Mouse (Mus musculus) stomach, embryonic 15.5 days (tissue): ENCODE results near the gene Napb. TPM values are rescaled to one million over a fixed set of nuclear protein-coding genes. Genes with fewer than 3 reads are reported as not detected.

Experiments
- ATAC-seq: fragments of 200-750 bp; cut with Nextera tagmentation; 2 replicates; pipeline ENCODE4 v1.8.0; 2017; ENCODE audit warnings: low read depth, moderate number of reproducible peaks, moderate TSS enrichment; ENCODE audit not compliant: insufficient read depth, low FRiP score
- H3K27ac ChIP-seq: fragments of 300-500 bp; sonication (generic); 2 replicates; pipeline ENCODE4 v1.5.1; 2015; ENCODE audit warnings: mild to moderate bottlenecking, inconsistent platforms
- H3K27me3 ChIP-seq: fragments of 300-500 bp; sonication (generic); replicated peaks from 2 replicates; pipeline ENCODE4 v1.6.1; 2015; ENCODE audit warnings: inconsistent platforms
- H3K36me3 ChIP-seq: fragments of 300-500 bp; sonication (generic); 2 replicates; pipeline ENCODE4 v1.6.1; 2015; ENCODE audit warnings: inconsistent platforms
- H3K4me1 ChIP-seq: fragments of 300-500 bp; sonication (generic); 2 replicates; pipeline ENCODE4 v1.6.1; 2015; ENCODE audit warnings: inconsistent platforms
- H3K4me2 ChIP-seq: fragments of 300-500 bp; sonication (generic); 2 replicates; pipeline ENCODE4 v1.6.1; 2015; ENCODE audit warnings: mild to moderate bottlenecking, inconsistent platforms
- H3K4me3 ChIP-seq: fragments of 300-500 bp; sonication (generic); replicated peaks from 2 replicates; pipeline ENCODE4 v1.5.1; 2015; ENCODE audit warnings: inconsistent platforms
- H3K9ac ChIP-seq: fragments of 300-500 bp; sonication (generic); 2 replicates; pipeline ENCODE4 v1.6.1; 2015; ENCODE audit warnings: inconsistent platforms
- H3K9me3 ChIP-seq: fragments of 300-500 bp; sonication (generic); 2 replicates; pipeline ENCODE4 v1.6.1; 2016; ENCODE audit warnings: inconsistent platforms
- WGBS: fragments of 180-500 bp; shearing (Covaris S2); methylation state at CpG from one replicate; pipeline ENCODE4 v1.1.7; 2015; 5-methylcytosine and 5-hydroxymethylcytosine counted together
- polyA plus RNA-seq: library from polyadenylated mRNA; unstranded; fragments of >200 nt; fragmentation: Nextera tagmentation; extraction: Ambion mirVana; gene quantifications from 2 replicates; pipeline ENCODE4 v1.2.1, GENCODE M21; 2015

Gene Napb
- polyA plus RNA-seq, 1 experiment from 2014 or later = 4.5 TPM

DNA sequence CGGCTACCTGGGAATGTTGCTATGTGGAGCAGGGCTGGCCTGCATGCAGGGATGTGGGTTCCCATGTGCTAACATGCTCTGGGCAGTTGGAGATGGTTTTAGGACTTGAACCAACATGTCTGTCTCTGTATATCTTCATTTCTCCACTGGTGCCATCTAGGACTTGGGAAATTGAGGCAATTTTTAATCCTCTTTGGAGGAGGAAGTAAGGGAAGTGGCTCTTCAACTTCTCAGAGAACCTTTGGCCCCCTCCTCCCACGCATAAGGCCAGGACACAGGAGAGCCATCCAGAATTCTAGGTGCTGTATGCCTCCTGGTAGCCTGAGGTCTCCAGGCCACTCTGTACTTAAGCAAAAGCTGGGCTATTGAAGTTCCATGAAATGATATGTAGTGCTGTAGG, 47.3 kb downstream of the Napb start:
- WGBS = 91% methylated on average over 2 of the region's 2 CpGs
- ATAC-seq = no peak
- Histone ChIP-seq H3K36me3 (peaks cover 35% of the 10 kb centered on the region), H3K9me3 (no peaks in the 10 kb centered on the region), H3K4me2 (no peak overlapping the region), H3K4me3 (no peak overlapping the region), H3K27ac (no peak overlapping the region), H3K27me3 (no peaks in the 10 kb centered on the region), H3K9ac (no peak overlapping the region), H3K4me1 (peaks cover 8% of the 10 kb centered on the region)

DNA sequence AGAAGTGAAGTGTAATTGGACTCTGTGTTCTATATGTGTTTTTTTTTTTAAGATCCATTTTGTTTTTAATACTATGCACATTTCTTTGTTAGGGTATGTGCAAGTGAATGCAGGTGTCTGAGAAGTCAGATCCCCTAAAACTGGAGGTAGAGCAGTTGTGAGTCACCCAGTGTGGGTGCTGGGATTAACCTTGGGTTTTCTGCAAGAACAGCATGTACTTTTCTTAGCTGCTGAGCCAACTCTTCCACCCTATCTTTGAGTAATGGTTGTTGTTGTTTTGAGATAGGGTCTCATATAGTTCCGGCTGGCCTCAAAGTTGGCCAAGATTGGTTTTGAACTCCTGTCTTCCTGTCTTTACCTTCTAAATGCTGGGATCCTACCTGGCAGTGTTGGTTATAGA, 49.2 kb downstream of the Napb start:
- Histone ChIP-seq H3K27ac (no peak overlapping the region), H3K9me3 (no peaks in the 10 kb centered on the region)

DNA sequence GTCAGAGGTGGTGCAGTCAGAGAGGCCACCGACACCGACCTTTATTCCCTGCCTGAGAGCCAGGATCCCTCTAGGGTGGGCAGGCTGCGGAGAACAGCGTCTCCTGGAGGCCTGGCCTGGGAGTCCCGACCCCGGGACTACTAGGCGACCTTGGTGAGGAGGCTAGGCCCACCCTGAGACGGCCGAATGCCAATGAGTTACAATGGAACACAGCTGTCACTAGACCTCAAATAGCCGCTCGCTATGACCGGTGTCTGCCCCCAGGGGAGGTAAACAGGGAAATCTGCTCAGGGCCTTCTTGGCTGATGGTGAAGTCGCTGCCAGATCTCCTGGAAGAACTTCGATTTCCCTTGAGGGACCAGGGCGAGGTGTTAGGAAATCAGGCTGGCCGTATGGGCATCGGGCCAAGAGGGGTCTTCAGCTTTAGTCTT, 50.8 kb downstream of the Napb start:
- Histone ChIP-seq H3K27ac (peak overlapping the region; percentile 78), H3K9me3 (no peaks in the 10 kb centered on the region), H3K4me3 (peak overlapping the region; percentile 68), H3K4me1 (peaks cover 22% of the 10 kb centered on the region), H3K36me3 (peaks cover 23% of the 10 kb centered on the region), H3K27me3 (no peaks in the 10 kb centered on the region), H3K4me2 (peak overlapping the region; percentile 80), H3K9ac (peak overlapping the region; percentile 65; the same call in 1 of the 2 replicates)
- ATAC-seq = peak; percentile 35
- WGBS = 5% methylated on average over 17 of the region's 17 CpGs

More for the DNA sequence above, 49.2 kb downstream of the Napb start:
- H3K4me2 ChIP-seq = no peak overlapping the region
- H3K27me3 ChIP-seq = no peaks in the 10 kb centered on the region
- no peak for ATAC-seq
- peaks cover 18% of the 10 kb centered on the region for H3K4me1 ChIP-seq
- H3K4me3 ChIP-seq = no peak overlapping the region
- peaks cover 24% of the 10 kb centered on the region for H3K36me3 ChIP-seq
- no peak overlapping the region for H3K9ac ChIP-seq
- 89% methylated on average over 1 of the region's 1 CpGs for WGBS

DNA sequence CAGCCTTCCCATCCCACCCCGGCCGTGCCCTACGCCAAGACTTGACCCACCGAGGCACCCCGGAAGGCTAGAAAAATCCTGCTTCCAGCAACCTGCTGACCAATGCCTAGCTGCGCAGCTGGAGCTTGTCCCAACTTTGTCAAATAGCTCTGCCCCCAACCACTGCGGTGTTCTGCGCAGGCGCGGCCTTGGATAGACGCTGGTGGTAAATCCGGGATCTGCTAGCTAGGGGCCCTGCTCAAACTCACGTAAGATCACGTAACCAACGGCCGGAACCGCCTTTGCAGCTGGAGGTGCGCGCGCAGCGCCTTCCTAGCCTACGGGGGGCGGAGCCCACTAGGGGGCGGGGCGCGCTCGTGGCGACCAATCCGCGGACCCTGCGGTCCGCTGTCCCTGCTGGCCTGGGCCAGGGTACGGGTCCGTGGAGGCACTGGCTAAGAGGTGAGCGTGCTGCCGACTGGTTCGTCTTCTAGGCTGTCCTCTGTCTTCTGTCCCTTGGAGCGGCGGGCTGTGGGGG, 51.4 kb downstream of the Napb start, which contains the start of gene Gzf1:
Gzf1 (plus strand) TSS at position 249 of the 517 bp plus-strand sequence.
- ATAC-seq = peak; percentile 95
- H3K27ac ChIP-seq = peak within 1 kb of the TSS; percentile 90
- peak within 1 kb of the TSS; percentile 65 for H3K9ac ChIP-seq
- H3K36me3 ChIP-seq = peaks cover 29% of the 10 kb centered on the region
- peak within 1 kb of the TSS; percentile 68 for H3K4me3 ChIP-seq
- WGBS = under 1% methylated on average over 38 of the region's 39 CpGs
- no peaks in the 10 kb centered on the region for H3K27me3 ChIP-seq
- peaks cover 22% of the 10 kb centered on the region for H3K4me1 ChIP-seq
- H3K9me3 ChIP-seq = no peaks in the 10 kb centered on the region
- H3K4me2 ChIP-seq = peak within 1 kb of the TSS; percentile 80

DNA sequence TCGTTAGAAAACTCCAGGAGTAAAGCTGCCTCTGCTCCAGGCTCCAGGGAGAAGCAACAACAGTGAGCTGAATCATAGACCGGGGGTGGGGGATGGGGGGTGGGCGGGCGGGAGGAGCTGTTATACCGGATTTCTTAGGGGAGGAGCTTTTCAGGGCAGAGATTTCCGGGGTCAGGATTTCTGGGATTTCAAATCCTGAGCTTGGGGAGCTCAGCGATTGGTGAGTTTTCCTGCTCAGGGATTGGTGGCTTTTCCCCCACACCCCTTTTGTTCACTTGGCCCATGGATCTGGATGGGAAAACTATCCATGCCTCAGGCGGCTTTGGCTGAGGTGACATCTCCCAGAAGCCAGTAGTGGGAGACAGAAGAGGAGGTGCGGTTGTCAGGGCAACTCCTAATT, 52.9 kb downstream of the Napb start:
- ATAC-seq = peak; percentile 19
- Histone ChIP-seq H3K4me1 (peaks cover 22% of the 10 kb centered on the region), H3K4me3 (peak overlapping the region; percentile 16; the same call in 1 of the 2 replicates), H3K4me2 (peak overlapping the region; percentile 80), H3K36me3 (peaks cover 26% of the 10 kb centered on the region), H3K27me3 (no peaks in the 10 kb centered on the region), H3K9ac (no peak overlapping the region), H3K9me3 (no peaks in the 10 kb centered on the region), H3K27ac (peak overlapping the region; percentile 90)
- WGBS = 8% methylated on average over 9 of the region's 9 CpGs

DNA sequence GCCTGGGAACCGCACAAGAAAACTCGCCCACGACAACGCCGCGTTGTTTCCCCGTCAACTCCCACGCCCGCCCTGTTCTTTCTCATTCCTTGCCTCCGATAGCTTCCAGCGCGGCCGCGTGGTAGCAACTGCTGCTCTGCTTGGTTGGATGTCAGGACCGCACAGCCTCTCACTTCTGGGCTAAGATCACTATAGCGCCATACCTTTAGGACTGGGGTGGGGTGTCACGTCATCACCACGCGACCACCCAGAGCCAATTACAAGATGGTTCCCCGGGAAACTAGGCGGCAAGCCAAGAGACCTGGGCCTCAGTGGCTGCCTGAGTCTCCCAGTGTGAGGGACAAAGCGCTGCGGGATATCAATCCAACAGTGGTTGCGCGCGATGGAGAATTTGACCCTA, 54.5 kb downstream of the Napb start:
- H3K9me3 ChIP-seq = no peaks in the 10 kb centered on the region
- H3K4me2 ChIP-seq = peak overlapping the region; percentile 53
- peak overlapping the region; percentile 40 for H3K4me3 ChIP-seq
- ATAC-seq = no peak
- peaks cover 16% of the 10 kb centered on the region for H3K36me3 ChIP-seq
- H3K27ac ChIP-seq = peak overlapping the region; percentile 68
- peaks cover 30% of the 10 kb centered on the region for H3K4me1 ChIP-seq
- WGBS = 9% methylated on average over 26 of the region's 26 CpGs
- no peak overlapping the region for H3K9ac ChIP-seq
- H3K27me3 ChIP-seq = no peaks in the 10 kb centered on the region

DNA sequence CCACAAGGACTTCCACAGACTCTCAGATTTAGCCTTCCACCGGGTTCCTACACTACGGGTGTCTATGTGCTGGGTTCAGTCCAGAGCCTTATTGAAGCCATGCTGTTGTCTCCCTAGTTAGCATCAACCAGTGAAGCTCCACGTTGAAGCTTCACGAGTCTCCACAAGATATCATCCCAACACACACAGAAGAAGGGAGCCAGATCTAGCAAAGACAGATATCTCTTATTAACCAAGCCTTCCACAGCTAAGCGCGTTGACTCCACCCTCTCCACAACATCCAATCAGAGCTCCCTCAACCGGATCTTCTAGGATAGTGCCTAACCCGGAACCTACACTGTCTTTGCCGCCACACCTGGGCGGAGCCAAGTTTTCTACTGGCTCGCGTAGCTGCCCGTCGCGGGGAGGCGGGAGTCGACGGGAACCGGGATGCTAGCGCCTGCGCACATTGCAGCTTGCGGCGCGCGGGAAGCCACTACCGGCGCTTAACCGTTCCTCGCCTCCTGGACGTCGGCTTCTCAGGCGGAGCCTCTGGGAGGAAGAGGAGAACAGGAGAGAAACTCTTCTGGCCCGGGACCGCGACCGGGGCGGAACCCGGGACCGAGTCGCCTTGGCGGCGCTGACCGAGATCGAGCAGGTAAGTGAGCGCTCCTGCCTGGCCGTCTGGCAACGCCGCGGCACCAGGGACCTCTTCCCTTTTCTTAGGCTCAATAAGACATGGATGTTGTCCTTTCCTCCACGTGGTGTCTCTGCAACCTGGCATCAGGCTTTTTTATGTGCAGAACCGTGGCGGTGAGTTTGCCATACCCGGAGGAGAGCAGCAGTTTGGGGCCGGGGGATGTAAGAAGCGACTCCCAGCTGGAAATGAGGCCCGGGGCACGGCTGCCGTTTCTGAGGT, 59.8 kb downstream of the Napb start, which contains the start of gene Nxt1:
Nxt1 (plus strand) TSS at position 403 of the 898 bp plus-strand sequence.
- Histone ChIP-seq H3K9ac (peak within 1 kb of the TSS; percentile 68), H3K9me3 (no peaks in the 10 kb centered on the region), H3K27ac (peak within 1 kb of the TSS; percentile 86), H3K36me3 (peaks cover 16% of the 10 kb centered on the region), H3K4me3 (peak within 1 kb of the TSS; percentile 87), H3K27me3 (no peaks in the 10 kb centered on the region), H3K4me2 (peak within 1 kb of the TSS; percentile 73), H3K4me1 (peaks cover 11% of the 10 kb centered on the region)
- WGBS = 1% methylated on average over 58 of the region's 58 CpGs
- ATAC-seq = peak; percentile 100

DNA sequence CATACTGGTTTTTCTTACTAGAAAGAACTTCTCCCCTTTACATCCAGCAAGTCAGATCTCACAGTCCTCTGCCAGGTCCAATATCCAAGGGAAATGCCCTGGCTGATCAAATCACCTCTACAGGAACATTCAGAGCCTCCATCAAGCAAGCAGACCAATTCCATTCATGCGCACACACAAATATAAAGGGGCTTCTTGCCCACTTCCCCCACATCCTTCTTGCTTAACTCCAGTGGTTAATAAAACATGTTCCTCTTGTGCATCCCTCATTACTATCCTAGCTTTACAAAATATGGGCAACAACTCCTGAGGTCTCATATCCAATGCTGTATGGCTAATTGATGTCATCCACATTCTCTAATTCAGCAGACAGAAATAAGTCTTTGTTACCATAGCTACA, 68.8 kb downstream of the Napb start:
- Histone ChIP-seq H3K4me3 (no peak overlapping the region), H3K9me3 (no peaks in the 10 kb centered on the region), H3K4me2 (no peak overlapping the region), H3K4me1 (no peaks in the 10 kb centered on the region), H3K27me3 (no peaks in the 10 kb centered on the region), H3K27ac (no peak overlapping the region), H3K36me3 (no peaks in the 10 kb centered on the region), H3K9ac (no peak overlapping the region)
- WGBS = 85% methylated on average over 1 of the region's 1 CpGs
- ATAC-seq = no peak

DNA sequence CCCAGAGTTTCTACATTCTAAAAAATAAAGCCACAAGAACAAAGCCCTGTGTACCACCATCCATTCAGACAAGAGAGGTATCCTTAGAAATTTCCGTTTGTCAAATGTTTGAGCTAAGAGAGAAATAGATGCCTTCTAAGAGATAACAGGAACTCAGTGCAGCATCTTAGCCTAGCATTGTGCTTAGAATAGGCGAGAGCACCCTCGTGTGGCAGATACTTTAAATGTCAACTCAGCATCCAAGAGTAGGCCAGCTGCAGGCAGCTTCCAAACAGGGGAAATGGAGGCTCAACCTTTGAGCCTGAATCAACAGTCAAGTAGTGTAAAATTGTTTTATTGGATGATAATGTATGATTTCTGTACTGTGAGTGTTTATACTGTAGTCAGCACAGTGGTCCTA, 77.3 kb downstream of the Napb start:
- Histone ChIP-seq H3K27me3 (no peaks in the 10 kb centered on the region), H3K36me3 (no peaks in the 10 kb centered on the region), H3K27ac (no peak overlapping the region), H3K9ac (no peak overlapping the region), H3K4me1 (no peaks in the 10 kb centered on the region), H3K9me3 (no peaks in the 10 kb centered on the region), H3K4me3 (no peak overlapping the region), H3K4me2 (no peak overlapping the region)
- WGBS = under 1% methylated on average over 3 of the region's 3 CpGs
- ATAC-seq = no peak

DNA sequence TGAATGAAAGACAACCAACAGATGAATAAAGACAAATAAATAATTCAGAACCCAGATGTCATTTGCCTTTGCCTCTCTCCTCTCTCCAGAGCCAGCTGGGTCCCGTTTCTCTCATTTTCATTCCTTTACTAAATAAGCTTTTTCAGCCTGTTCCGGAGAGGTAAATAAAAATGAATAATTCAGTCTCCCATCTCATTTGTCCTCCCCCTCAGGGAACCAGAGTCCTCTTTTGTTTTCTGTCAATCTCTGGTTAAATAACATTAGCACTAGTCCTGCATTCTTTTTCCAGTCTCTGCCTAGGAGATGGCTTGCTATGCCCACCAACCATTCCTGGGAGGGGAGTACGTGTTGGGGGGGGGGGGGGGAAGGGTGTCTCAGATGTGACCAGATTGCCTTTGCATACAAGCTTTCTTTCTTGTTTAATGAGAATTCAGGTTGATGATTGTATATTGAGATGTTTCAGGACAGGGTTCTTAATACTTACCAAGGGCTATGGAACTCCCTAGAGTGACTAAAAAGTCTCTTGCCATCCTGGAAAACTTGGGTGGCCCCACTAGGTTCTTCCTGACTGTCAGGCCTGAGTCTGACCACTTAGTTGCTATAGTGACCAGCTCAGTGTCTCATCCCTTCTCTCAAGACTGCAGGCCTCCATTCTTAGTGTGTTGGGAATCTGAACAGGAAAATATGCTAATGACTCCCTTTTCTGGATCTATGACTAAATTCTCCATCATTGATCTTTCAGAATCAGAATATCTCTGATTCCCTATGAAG, 81.5 kb downstream of the Napb start:
- Histone ChIP-seq H3K27ac (no peak overlapping the region), H3K9ac (no peak overlapping the region), H3K4me2 (no peak overlapping the region), H3K4me3 (no peak overlapping the region), H3K9me3 (no peaks in the 10 kb centered on the region), H3K4me1 (no peaks in the 10 kb centered on the region), H3K36me3 (no peaks in the 10 kb centered on the region), H3K27me3 (no peaks in the 10 kb centered on the region)
- ATAC-seq = no peak
- 22% methylated on average over 3 of the region's 3 CpGs for WGBS

DNA sequence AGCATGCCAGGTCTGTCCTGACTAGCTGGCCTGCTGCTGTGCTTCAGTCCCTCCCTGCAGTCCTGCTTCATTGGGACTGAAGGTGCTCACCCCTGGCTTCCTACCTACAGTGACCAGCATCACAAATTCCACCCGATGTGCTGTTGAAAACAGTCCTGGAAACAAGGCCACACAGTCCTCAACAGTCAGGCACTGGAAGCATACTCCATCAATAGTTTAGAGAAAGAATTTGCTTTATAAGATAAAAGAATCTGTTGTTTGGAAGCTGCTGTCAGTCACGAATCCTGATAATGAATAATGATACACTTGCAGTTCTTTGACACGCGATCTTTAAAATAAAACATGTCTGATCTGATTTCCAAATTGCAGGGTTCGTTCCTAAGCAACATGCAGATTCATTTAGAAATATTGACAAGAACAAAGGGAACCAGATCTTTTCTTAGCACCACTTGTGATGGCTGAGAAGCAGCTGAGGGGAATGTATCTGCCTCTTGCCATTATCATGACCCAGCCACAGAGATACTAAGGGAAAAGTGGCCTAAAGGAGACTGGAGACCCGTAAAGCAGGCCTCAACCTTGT, 87.8 kb downstream of the Napb start:
- H3K27ac ChIP-seq = no peak overlapping the region
- no peak overlapping the region for H3K4me3 ChIP-seq
- H3K27me3 ChIP-seq = no peaks in the 10 kb centered on the region
- no peak overlapping the region for H3K9ac ChIP-seq
- WGBS = 72% methylated on average over 6 of the region's 6 CpGs
- ATAC-seq = no peak
- no peaks in the 10 kb centered on the region for H3K4me1 ChIP-seq
- H3K4me2 ChIP-seq = no peak overlapping the region
- no peaks in the 10 kb centered on the region for H3K36me3 ChIP-seq
- H3K9me3 ChIP-seq = no peaks in the 10 kb centered on the region
